In the genomic region with DNA sequence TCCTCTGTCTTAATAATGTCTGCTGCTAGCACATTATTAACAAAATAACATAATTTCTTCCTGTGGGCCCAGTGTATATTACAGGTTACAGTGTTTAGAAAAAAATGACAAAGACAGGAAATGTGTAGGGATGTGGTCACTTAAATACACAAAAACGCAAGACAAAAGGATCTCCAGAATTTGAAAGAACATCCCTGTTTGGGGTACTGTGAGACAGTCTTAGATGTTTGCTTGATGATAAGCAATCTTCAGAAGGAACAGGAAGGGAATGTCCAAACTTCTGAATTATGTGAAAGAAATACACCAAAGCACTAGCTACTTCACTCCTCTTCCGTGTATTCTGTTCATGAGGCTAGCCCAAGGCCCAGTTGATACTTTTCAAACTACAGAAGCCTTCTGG, we compare ENCODE assay signal across 28 mouse cellular contexts.
DNase-seq lines count a peak whose midpoint lies in the region; ATAC-seq and TF ChIP-seq lines count a peak whose summit lies in the region.
"Had no signal": no experiment of that assay in that cellular context is flagged by ENCODE, and none has a peak within 500 bp of the region (broad histone marks: within the 10 kb centered on the region; RNA-seq: fewer than 3 reads in every experiment).

No protein-coding gene starts in this region.

- peaks cover 52% of the 10 kb centered on the region for H3K4me1 ChIP-seq in forebrain, embryonic 13.5 days
- peaks cover 53% of the 10 kb centered on the region for H3K4me1 ChIP-seq in forebrain, embryonic 15.5 days
- H3K4me1 ChIP-seq in hindbrain, embryonic 12.5 days: peaks cover 32% of the 10 kb centered on the region
- H3K4me1 ChIP-seq in hindbrain, embryonic 13.5 days (replicated peaks): peaks cover 45% of the 10 kb centered on the region
- H3K4me1 ChIP-seq in lung, embryonic 16.5 days (replicated peaks; ENCODE audit: control insufficient read depth, insufficient read depth, low read length): peaks cover 31% of the 10 kb centered on the region
- peaks cover 13 to 75% of the 10 kb centered on the region in 2 experiments for H3K4me1 ChIP-seq in CH12.LX (ENCODE audit: control insufficient read depth in 1 of 2, insufficient read depth in 2 of 2)
- H3K4me1 ChIP-seq in intestine, postnatal 0 days (replicated peaks; ENCODE audit: control insufficient read depth, insufficient read depth, low read length): 0 out of 2 replicates have a peak, but pooled peaks cover 6% of the 10 kb centered on the region
- H3K4me1 ChIP-seq: liver, embryonic 12.5 days had no signal

- TF ChIP-seq POLR2A in CH12.LX (IDR thresholded peaks at IDR 0.05; ENCODE audit: low read depth, low read length): no peak

- no peak for DNase-seq in lung, adult 18-20 months
- DNase-seq in CH12.LX (ENCODE audit: extremely low read depth): no peak
- DNase-seq: adrenal gland, postnatal 14 days; cerebellum, adult 11 months; cerebellum, postnatal 36 days; gastrocnemius, postnatal 25 days; heart, adult 11 months; heart, postnatal 14 days; kidney, adult 11 months; kidney, postnatal 14 days; liver, postnatal 0 days; lung, postnatal 4 days; right cerebral cortex, adult 18-20 months; spleen, adult 18-20 months; thymus, adult 2 months; thymus, postnatal 36 days had no signal

- peaks cover 6% of the 10 kb centered on the region for H3K79me2 ChIP-seq in CH12.LX (replicated peaks; ENCODE audit: control insufficient read depth, extremely low read depth, insufficient read depth, poor library complexity, severe bottlenecking)

- no peak overlapping the region for H3K9ac ChIP-seq in forebrain, embryonic 13.5 days
- H3K9ac ChIP-seq in forebrain, embryonic 15.5 days (replicated peaks): no peak overlapping the region
- H3K9ac ChIP-seq in hindbrain, embryonic 12.5 days: no peak overlapping the region
- no peak overlapping the region for H3K9ac ChIP-seq in hindbrain, embryonic 13.5 days
- no peak overlapping the region for H3K9ac ChIP-seq in lung, embryonic 16.5 days (ENCODE audit: low read length)
- peak overlapping the region; percentile 13; the same call in 1 of the 2 replicates for H3K9ac ChIP-seq in CH12.LX (ENCODE audit: insufficient read depth, low read depth)
- H3K9ac ChIP-seq in intestine, postnatal 0 days (ENCODE audit: low read depth, low read length): no peak overlapping the region
- H3K9ac ChIP-seq: liver, embryonic 12.5 days; liver, postnatal 0 days; midbrain, embryonic 12.5 days had no signal

- ATAC-seq in forebrain, embryonic 13.5 days: no peak
- ATAC-seq in forebrain, embryonic 15.5 days (replicated peaks): no peak
- ATAC-seq in hindbrain, embryonic 12.5 days (ENCODE audit: low FRiP score): no peak
- no peak for ATAC-seq in hindbrain, embryonic 13.5 days (ENCODE audit: low FRiP score)
- peak; percentile 13; the same call in 1 of the 2 replicates for ATAC-seq in lung, embryonic 16.5 days (ENCODE audit: low read depth)
- no peak for ATAC-seq in intestine, postnatal 0 days
- ATAC-seq: liver, embryonic 12.5 days; liver, postnatal 0 days had no signal

- in situ Hi-C loops in CH12.LX (cut with MboI; ENCODE audit: low pct_ligation_motif_present, low pct_unique_long_range_greater_than_20kb, low sequenced_read_pairs): no loop called here

- H3K36me3 ChIP-seq in forebrain, embryonic 13.5 days (ENCODE audit: poor library complexity, severe bottlenecking): peaks cover 13% of the 10 kb centered on the region
- peaks cover 5% of the 10 kb centered on the region; the same call in 1 of the 2 replicates for H3K36me3 ChIP-seq in forebrain, embryonic 15.5 days
- no peaks in the 10 kb centered on the region for H3K36me3 ChIP-seq in hindbrain, embryonic 12.5 days
- H3K36me3 ChIP-seq in hindbrain, embryonic 13.5 days: no peaks in the 10 kb centered on the region
- H3K36me3 ChIP-seq in lung, embryonic 16.5 days (ENCODE audit: control insufficient read depth, insufficient read depth, low read length): no peaks in the 10 kb centered on the region
- peaks cover 0 to 4% of the 10 kb centered on the region in 2 experiments for H3K36me3 ChIP-seq in CH12.LX (replicated peaks in 1 of 2; ENCODE audit: control insufficient read depth in 1 of 2, insufficient read depth in 1 of 2, low read length in 1 of 2)
- no peaks in the 10 kb centered on the region for H3K36me3 ChIP-seq in intestine, postnatal 0 days (ENCODE audit: control insufficient read depth, insufficient read depth)
- H3K36me3 ChIP-seq: liver, embryonic 12.5 days; midbrain, embryonic 12.5 days had no signal

- dilution Hi-C loops in CH12.LX (cut with MboI; ENCODE audit: extremely low pct_ligation_motif_present, extremely low pct_unique_long_range_greater_than_20kb, low sequenced_read_pairs): no loop called here

- H3K4me3 ChIP-seq in forebrain, embryonic 13.5 days: no peak overlapping the region
- H3K4me3 ChIP-seq in forebrain, embryonic 15.5 days: no peak overlapping the region
- H3K4me3 ChIP-seq in hindbrain, embryonic 12.5 days: no peak overlapping the region
- H3K4me3 ChIP-seq in hindbrain, embryonic 13.5 days: no peak overlapping the region
- H3K4me3 ChIP-seq in lung, embryonic 16.5 days (ENCODE audit: low read length): no peak overlapping the region
- no peak overlapping the region for H3K4me3 ChIP-seq in CH12.LX (replicated peaks in 1 of 3; ENCODE audit: low read depth in 2 of 3, low read length in 2 of 3, poor library complexity in 1 of 3)
- H3K4me3 ChIP-seq in intestine, postnatal 0 days (ENCODE audit: low read depth, low read length): no peak overlapping the region
- H3K4me3 ChIP-seq: hindbrain, embryonic 10.5 days; liver, embryonic 12.5 days; megakaryocyte, embryonic 14.5 days; midbrain, embryonic 12.5 days had no signal

- WGBS in forebrain, embryonic 13.5 days: 89% methylated on average over 2 of the region's 2 CpGs
- WGBS in forebrain, embryonic 15.5 days: 91% methylated on average over 2 of the region's 2 CpGs
- WGBS in hindbrain, embryonic 12.5 days: 92% methylated on average over 2 of the region's 2 CpGs
- WGBS in hindbrain, embryonic 13.5 days: 88% methylated on average over 2 of the region's 2 CpGs
- 38% methylated on average over 2 of the region's 2 CpGs for WGBS in lung, embryonic 16.5 days
- WGBS in intestine, postnatal 0 days: 76% methylated on average over 2 of the region's 2 CpGs

- H3K4me2 ChIP-seq in forebrain, embryonic 13.5 days: no peak overlapping the region
- H3K4me2 ChIP-seq in forebrain, embryonic 15.5 days (replicated peaks): no peak overlapping the region
- H3K4me2 ChIP-seq in hindbrain, embryonic 12.5 days (replicated peaks): no peak overlapping the region
- H3K4me2 ChIP-seq in hindbrain, embryonic 13.5 days: no peak overlapping the region
- H3K4me2 ChIP-seq in lung, embryonic 16.5 days (ENCODE audit: low read depth, low read length): no peak overlapping the region
- peak overlapping the region; percentile 71 for H3K4me2 ChIP-seq in CH12.LX (ENCODE audit: insufficient read depth, low read depth, poor library complexity, severe bottlenecking)
- no peak overlapping the region for H3K4me2 ChIP-seq in intestine, postnatal 0 days (replicated peaks; ENCODE audit: low read depth)
- H3K4me2 ChIP-seq: heart, embryonic 11.5 days; liver, embryonic 12.5 days; midbrain, embryonic 12.5 days had no signal

- TF ChIP-seq RAD21 in CH12.LX (IDR thresholded peaks at IDR 0.05; ENCODE audit: low read depth, low read length): no peak

- H3K27ac ChIP-seq in forebrain, embryonic 13.5 days: peak overlapping the region; percentile 21; the same call in 1 of the 2 replicates
- H3K27ac ChIP-seq in forebrain, embryonic 15.5 days (replicated peaks): no peak overlapping the region; the same call in 1 of the 2 replicates
- 0 out of 2 replicates have a peak overlapping the region, but pooled peaks have one; percentile 7 for H3K27ac ChIP-seq in hindbrain, embryonic 12.5 days
- no peak overlapping the region; the same call in 1 of the 2 replicates for H3K27ac ChIP-seq in hindbrain, embryonic 13.5 days
- peak overlapping the region; percentile 47; the same call in 1 of the 2 replicates for H3K27ac ChIP-seq in lung, embryonic 16.5 days (ENCODE audit: low read length)
- peak overlapping the region; percentile 92 for H3K27ac ChIP-seq in CH12.LX (ENCODE audit: insufficient read depth, low read depth)
- no peak overlapping the region for H3K27ac ChIP-seq in intestine, postnatal 0 days (ENCODE audit: low read depth, low read length)
- H3K27ac ChIP-seq: hindbrain, embryonic 10.5 days; liver, embryonic 12.5 days; midbrain, embryonic 12.5 days; stomach, postnatal 0 days had no signal

- H3K9me3 ChIP-seq in forebrain, embryonic 13.5 days (replicated peaks): no peaks in the 10 kb centered on the region
- no peaks in the 10 kb centered on the region for H3K9me3 ChIP-seq in forebrain, embryonic 15.5 days
- H3K9me3 ChIP-seq in hindbrain, embryonic 12.5 days (replicated peaks): no peaks in the 10 kb centered on the region
- no peaks in the 10 kb centered on the region for H3K9me3 ChIP-seq in hindbrain, embryonic 13.5 days
- no peaks in the 10 kb centered on the region for H3K9me3 ChIP-seq in lung, embryonic 16.5 days (ENCODE audit: control insufficient read depth, low read length)
- no peaks in the 10 kb centered on the region for H3K9me3 ChIP-seq in CH12.LX (replicated peaks; ENCODE audit: low read length)
- no peaks in the 10 kb centered on the region for H3K9me3 ChIP-seq in intestine, postnatal 0 days (ENCODE audit: control insufficient read depth)
- H3K9me3 ChIP-seq: hindbrain, embryonic 10.5 days; liver, embryonic 12.5 days; megakaryocyte, embryonic 14.5 days; midbrain, embryonic 12.5 days had no signal

- no peak for TF ChIP-seq EP300 in CH12.LX (IDR thresholded peaks at IDR 0.05; ENCODE audit: low read length)

- no peak for TF ChIP-seq CTCF in CH12.LX (conservative IDR thresholded peaks at IDR 0.05 in 1 of 2, IDR thresholded peaks at IDR 0.05 in 1 of 2; ENCODE audit: low read depth in 2 of 2, low read length in 2 of 2)
- TF ChIP-seq CTCF in intestine, postnatal 0 days (IDR thresholded peaks at IDR 0.05; ENCODE audit: low read depth): no peak

- no peaks in the 10 kb centered on the region for H3K27me3 ChIP-seq in forebrain, embryonic 13.5 days
- no peaks in the 10 kb centered on the region for H3K27me3 ChIP-seq in forebrain, embryonic 15.5 days
- no peaks in the 10 kb centered on the region for H3K27me3 ChIP-seq in hindbrain, embryonic 12.5 days
- H3K27me3 ChIP-seq in hindbrain, embryonic 13.5 days: no peaks in the 10 kb centered on the region
- H3K27me3 ChIP-seq in lung, embryonic 16.5 days (ENCODE audit: control insufficient read depth, insufficient read depth, low read depth, low read length): no peaks in the 10 kb centered on the region
- no peaks in the 10 kb centered on the region for H3K27me3 ChIP-seq in CH12.LX (replicated peaks)
- no peaks in the 10 kb centered on the region for H3K27me3 ChIP-seq in intestine, postnatal 0 days (replicated peaks; ENCODE audit: control insufficient read depth, insufficient read depth, low read length)
- H3K27me3 ChIP-seq: liver, embryonic 12.5 days; megakaryocyte, embryonic 14.5 days; midbrain, embryonic 12.5 days had no signal

TF ChIP-seq in CH12.LX, 34 proteins besides CTCF, POLR2A, EP300 and RAD21 (continues in another document):
- TF ChIP-seq CHD2 (IDR thresholded peaks at IDR 0.05; ENCODE audit: low read length) (no peak), HCFC1 (IDR thresholded peaks at IDR 0.05; ENCODE audit: low read depth, low read length) (no peak), UBTF (IDR thresholded peaks at IDR 0.05; ENCODE audit: low read depth, low read length) (no peak), BHLHE40 (IDR thresholded peaks at IDR 0.05; ENCODE audit: low read depth, low read length) (no peak), MEF2A (IDR thresholded peaks at IDR 0.05; ENCODE audit: borderline replicate concordance, low read depth, low read length) (no peak; the same call in 1 of the 2 replicates)

Comparison
In these comparisons a context has a peak if more than half of its experiments do, and no peak if none do; other contexts are left out.
1. H3K27ac ChIP-seq: peak in forebrain, embryonic 13.5 days (single experiment), hindbrain, embryonic 12.5 days (single experiment), lung, embryonic 16.5 days (single experiment) and CH12.LX (single experiment); none in forebrain, embryonic 15.5 days (single experiment), hindbrain, embryonic 13.5 days (single experiment) and intestine, postnatal 0 days (single experiment).